Mouse (Mus musculus) spleen, adult 10 weeks (tissue): Measurements from ENCODE around the gene Hhex. TPM values are rescaled to one million over a fixed set of nuclear protein-coding genes. Genes with fewer than 3 reads are reported as not detected.

Experiments used
- polyA plus RNA-seq: library from polyadenylated mRNA; stranded (reverse); fragments of 350-450 nt; fragmentation: Illumina TruSeq; extraction: RNeasy Lipid Tissue Mini Kit (QIAGEN cat#74804); gene quantifications from one replicate; pipeline ENCODE4 v1.2.3, GENCODE M21; 2015; ENCODE audit warnings: low replicate concordance; ENCODE audit not compliant: insufficient read depth

Hhex gene
- 137 TPM for polyA plus RNA-seq

GRCm38 (mm10) chr19:37434263-37434951 is at the start of gene Hhex:
Hhex (plus strand) TSS chr19:37434810.

Other genes with a start within 250 kb of the Hhex start
- 92.7 TPM for gene March5, start 227.3 kb upstream of the Hhex start, polyA plus RNA-seq
- gene Cpeb3, start 226.2 kb upstream of the Hhex start, polyA plus RNA-seq: 2.9 TPM
- 48.3 TPM for gene Ide, start 97.0 kb upstream of the Hhex start, polyA plus RNA-seq
- gene Kif11, start 58.4 kb upstream of the Hhex start, polyA plus RNA-seq: 21.8 TPM
- gene Exoc6, start 115.6 kb downstream of the Hhex start, polyA plus RNA-seq: 44.7 TPM